Mouse (Mus musculus) kidney, embryonic 15.5 days (tissue): ENCODE measurements around the gene Ivd. TPM values are rescaled to one million over a fixed set of nuclear protein-coding genes. Genes with fewer than 3 reads are reported as not detected.
A peak's percentile ranks its signal among the peaks of the same experiment; 100 is the strongest.

ENCODE experiments used
- ATAC-seq: fragments of 200-750 bp; cut with Nextera tagmentation; replicated peaks from 2 replicates; pipeline ENCODE4 v1.8.0; 2017; ENCODE audit warnings: moderate TSS enrichment; ENCODE audit not compliant: low FRiP score
- H3K27ac ChIP-seq: fragments of 300-500 bp; sonication (generic); 2 replicates; pipeline ENCODE4 v1.5.1; 2015; ENCODE audit warnings: mild to moderate bottlenecking, inconsistent platforms
- H3K27me3 ChIP-seq: fragments of 300-500 bp; sonication (generic); 2 replicates; pipeline ENCODE4 v1.6.1; 2015; ENCODE audit warnings: inconsistent platforms
- H3K36me3 ChIP-seq: fragments of 300-500 bp; sonication (generic); 2 replicates; pipeline ENCODE4 v1.6.1; 2015; ENCODE audit warnings: inconsistent platforms
- H3K4me1 ChIP-seq: fragments of 300-500 bp; sonication (generic); 2 replicates; pipeline ENCODE4 v1.6.1; 2015; ENCODE audit warnings: inconsistent platforms
- H3K4me2 ChIP-seq: fragments of 300-500 bp; sonication (generic); 2 replicates; pipeline ENCODE4 v1.6.1; 2015; ENCODE audit warnings: moderate library complexity, mild to moderate bottlenecking, inconsistent platforms
- H3K4me3 ChIP-seq: fragments of 300-500 bp; sonication (generic); replicated peaks from 2 replicates; pipeline ENCODE4 v1.5.1; 2015; ENCODE audit warnings: mild to moderate bottlenecking, inconsistent platforms
- H3K9ac ChIP-seq: fragments of 300-500 bp; sonication (generic); 2 replicates; pipeline ENCODE4 v1.6.1; 2015; ENCODE audit warnings: mild to moderate bottlenecking, inconsistent platforms
- H3K9me3 ChIP-seq: fragments of 300-500 bp; sonication (generic); replicated peaks from 2 replicates; pipeline ENCODE4 v1.6.1; 2016; ENCODE audit warnings: inconsistent platforms
- WGBS: fragments of 180-500 bp; shearing (Covaris S2); methylation state at CpG from one replicate; pipeline ENCODE4 v1.1.7; 2015; ENCODE audit warnings: mixed read lengths; 5-methylcytosine and 5-hydroxymethylcytosine counted together
- polyA plus RNA-seq: library from polyadenylated mRNA; unstranded; fragments of >200 nt; fragmentation: Nextera tagmentation; extraction: Ambion mirVana; gene quantifications from 2 replicates; pipeline ENCODE4 v1.2.1, GENCODE M21; 2015

Ivd gene
- polyA plus RNA-seq, 1 experiment from 2014 or later, result 82.8 TPM

GRCm38 (mm10) chr2:118887440-118887839 lies 25.7 kb downstream of the Ivd start:
- no peak for ATAC-seq
- Histone ChIP-seq H3K27ac (no peak overlapping the region), H3K9ac (no peak overlapping the region), H3K9me3 (no peaks in the 10 kb centered on the region), H3K36me3 (no peaks in the 10 kb centered on the region), H3K4me3 (no peak overlapping the region), H3K4me1 (peaks cover 5% of the 10 kb centered on the region), H3K4me2 (peak overlapping the region; percentile 28; the same call in 1 of the 2 replicates), H3K27me3 (peaks cover 55% of the 10 kb centered on the region)
- WGBS, result 69% methylated on average over 13 of the region's 13 CpGs

GRCm38 (mm10) chr2:118887845-118888548 lies 26.2 kb downstream of the Ivd start:
- H3K4me3 ChIP-seq, result no peak overlapping the region
- 26% methylated on average over 14 of the region's 14 CpGs for WGBS
- H3K9me3 ChIP-seq, result no peaks in the 10 kb centered on the region
- peak overlapping the region; percentile 28 for H3K4me2 ChIP-seq
- H3K36me3 ChIP-seq, result no peaks in the 10 kb centered on the region
- H3K27ac ChIP-seq, result no peak overlapping the region
- H3K9ac ChIP-seq, result no peak overlapping the region
- peak; percentile 66 for ATAC-seq
- peaks cover 3% of the 10 kb centered on the region for H3K4me1 ChIP-seq
- H3K27me3 ChIP-seq, result peaks cover 61% of the 10 kb centered on the region

- ATAC-seq, result no peak
- no peaks in the 10 kb centered on the region for H3K36me3 ChIP-seq
- no peak overlapping the region for H3K27ac ChIP-seq
- H3K4me3 ChIP-seq, result no peak overlapping the region
- 77% methylated on average over 4 of the region's 4 CpGs for WGBS
- no peaks in the 10 kb centered on the region for H3K9me3 ChIP-seq
- H3K4me2 ChIP-seq, result no peak overlapping the region
- peaks cover 68% of the 10 kb centered on the region for H3K27me3 ChIP-seq
- H3K9ac ChIP-seq, result no peak overlapping the region
- peaks cover 5% of the 10 kb centered on the region for H3K4me1 ChIP-seq
Measured at GRCm38 (mm10) chr2:118891173-118891572, 29.4 kb downstream of the Ivd start.

GRCm38 (mm10) chr2:118895990-118896913 lies 34.5 kb downstream of the Ivd start:
- Histone ChIP-seq H3K36me3 (no peaks in the 10 kb centered on the region), H3K9me3 (no peaks in the 10 kb centered on the region), H3K4me3 (peak overlapping the region; percentile 51), H3K27me3 (peaks cover 91% of the 10 kb centered on the region), H3K9ac (peak overlapping the region; percentile 44), H3K27ac (no peak overlapping the region), H3K4me2 (peak overlapping the region; percentile 88), H3K4me1 (peaks cover 40% of the 10 kb centered on the region)
- ATAC-seq, result no peak; the same call in 1 of the 2 replicates
- WGBS, result 2% methylated on average over 38 of the region's 38 CpGs

GRCm38 (mm10) chr2:118896914-118897291 lies 35.1 kb downstream of the Ivd start:
- Histone ChIP-seq H3K27me3 (peaks cover 88% of the 10 kb centered on the region), H3K36me3 (no peaks in the 10 kb centered on the region), H3K9me3 (no peaks in the 10 kb centered on the region), H3K4me1 (peaks cover 40% of the 10 kb centered on the region), H3K9ac (peak overlapping the region; percentile 44; the same call in 1 of the 2 replicates), H3K4me3 (peak overlapping the region; percentile 51), H3K4me2 (peak overlapping the region; percentile 88), H3K27ac (no peak overlapping the region)
- ATAC-seq, result no peak
- under 1% methylated on average over 13 of the region's 13 CpGs for WGBS

- Histone ChIP-seq H3K36me3 (no peaks in the 10 kb centered on the region), H3K9ac (no peak overlapping the region), H3K27ac (no peak overlapping the region), H3K4me1 (peaks cover 41% of the 10 kb centered on the region), H3K9me3 (no peaks in the 10 kb centered on the region), H3K27me3 (peaks cover 84% of the 10 kb centered on the region), H3K4me2 (peak overlapping the region; percentile 88), H3K4me3 (peak overlapping the region; percentile 51)
- 4% methylated on average over 7 of the region's 7 CpGs for WGBS
- ATAC-seq, result no peak
Measured at GRCm38 (mm10) chr2:118897392-118897791, 35.6 kb downstream of the Ivd start.

- 2% methylated on average over 11 of the region's 11 CpGs for WGBS
- Histone ChIP-seq H3K27ac (no peak overlapping the region), H3K9ac (no peak overlapping the region), H3K36me3 (no peaks in the 10 kb centered on the region), H3K9me3 (no peaks in the 10 kb centered on the region), H3K27me3 (peaks cover 84% of the 10 kb centered on the region), H3K4me3 (0 out of 2 replicates have a peak overlapping the region, but pooled peaks have one; percentile 51), H3K4me1 (peaks cover 45% of the 10 kb centered on the region), H3K4me2 (peak overlapping the region; percentile 88; the same call in 1 of the 2 replicates)
- no peak for ATAC-seq
Measured at GRCm38 (mm10) chr2:118897808-118898207, 36.1 kb downstream of the Ivd start.

GRCm38 (mm10) chr2:118898771-118899170 lies 37.0 kb downstream of the Ivd start:
- Histone ChIP-seq H3K9ac (no peak overlapping the region), H3K4me1 (peaks cover 55% of the 10 kb centered on the region), H3K4me2 (no peak overlapping the region), H3K27me3 (peaks cover 79% of the 10 kb centered on the region), H3K4me3 (no peak overlapping the region), H3K9me3 (no peaks in the 10 kb centered on the region), H3K36me3 (no peaks in the 10 kb centered on the region), H3K27ac (no peak overlapping the region)
- WGBS, result 22% methylated on average over 4 of the region's 4 CpGs
- no peak for ATAC-seq

GRCm38 (mm10) chr2:118899306-118899705 lies 37.6 kb downstream of the Ivd start:
- Histone ChIP-seq H3K27ac (no peak overlapping the region), H3K4me2 (no peak overlapping the region), H3K36me3 (no peaks in the 10 kb centered on the region), H3K27me3 (peaks cover 77% of the 10 kb centered on the region), H3K9me3 (no peaks in the 10 kb centered on the region), H3K9ac (no peak overlapping the region), H3K4me1 (peaks cover 55% of the 10 kb centered on the region), H3K4me3 (no peak overlapping the region)
- 17% methylated on average over 7 of the region's 7 CpGs for WGBS
- ATAC-seq, result no peak

- peaks cover 73% of the 10 kb centered on the region for H3K27me3 ChIP-seq
- peak within 1 kb of the TSS; percentile 85 for H3K9ac ChIP-seq
- H3K36me3 ChIP-seq, result no peaks in the 10 kb centered on the region
Measured at GRCm38 (mm10) chr2:118899981-118900825, 38.4 kb downstream of the Ivd start, which contains the start of gene Bahd1. TSS of gene Bahd1 (plus strand) at chr2:118900377.

GRCm38 (mm10) chr2:118900826-118901140 lies 39.0 kb downstream of the Ivd start:
- Histone ChIP-seq H3K4me2 (peak overlapping the region; percentile 97), H3K36me3 (no peaks in the 10 kb centered on the region), H3K9ac (peak overlapping the region; percentile 85), H3K27me3 (peaks cover 67% of the 10 kb centered on the region), H3K9me3 (no peaks in the 10 kb centered on the region), H3K27ac (no peak overlapping the region), H3K4me3 (peak overlapping the region; percentile 92), H3K4me1 (peaks cover 63% of the 10 kb centered on the region)
- ATAC-seq, result no peak
- WGBS, result under 1% methylated on average over 11 of the region's 11 CpGs

More at GRCm38 (mm10) chr2:118899981-118900825, 38.4 kb downstream of the Ivd start, which contains the start of gene Bahd1:
- H3K9me3 ChIP-seq, result no peaks in the 10 kb centered on the region
- peak within 1 kb of the TSS; percentile 97 for H3K4me2 ChIP-seq
- under 1% methylated on average over 32 of the region's 32 CpGs for WGBS
- H3K4me1 ChIP-seq, result peaks cover 58% of the 10 kb centered on the region
- no peak within 1 kb of the TSS for H3K27ac ChIP-seq
- no peak for ATAC-seq
- peak within 1 kb of the TSS; percentile 92 for H3K4me3 ChIP-seq
